Mouse (Mus musculus) left cerebral cortex, adult 6 months (tissue): ENCODE data around the gene Gm20661. TPM values are rescaled to one million over a fixed set of nuclear protein-coding genes. Genes with fewer than 3 reads are reported as not detected.

Experiments
- long read RNA-seq, 2 experiments: library from polyadenylated mRNA; unstranded; transcript quantifications; one replicate each; pipeline ENCODE4 v2.0.0; 2019 to 2020
- polyA plus RNA-seq: library from polyadenylated mRNA; unstranded; fragments of <200 nt; fragmentation: Nextera tagmentation; gene quantifications from 2 replicates; pipeline ENCODE4 v1.2.3, GENCODE M21; 2021

Gm20661 gene
- polyA plus RNA-seq: not detected in 2 replicates
- long read RNA-seq, experiment 1, partial matches to known transcripts: 0 of 1 reads
- long read RNA-seq, experiment 1, other reads (novel, unspliced or antisense): 1 of 1 reads
- long read RNA-seq, experiment 2: 0 reads

DNA sequence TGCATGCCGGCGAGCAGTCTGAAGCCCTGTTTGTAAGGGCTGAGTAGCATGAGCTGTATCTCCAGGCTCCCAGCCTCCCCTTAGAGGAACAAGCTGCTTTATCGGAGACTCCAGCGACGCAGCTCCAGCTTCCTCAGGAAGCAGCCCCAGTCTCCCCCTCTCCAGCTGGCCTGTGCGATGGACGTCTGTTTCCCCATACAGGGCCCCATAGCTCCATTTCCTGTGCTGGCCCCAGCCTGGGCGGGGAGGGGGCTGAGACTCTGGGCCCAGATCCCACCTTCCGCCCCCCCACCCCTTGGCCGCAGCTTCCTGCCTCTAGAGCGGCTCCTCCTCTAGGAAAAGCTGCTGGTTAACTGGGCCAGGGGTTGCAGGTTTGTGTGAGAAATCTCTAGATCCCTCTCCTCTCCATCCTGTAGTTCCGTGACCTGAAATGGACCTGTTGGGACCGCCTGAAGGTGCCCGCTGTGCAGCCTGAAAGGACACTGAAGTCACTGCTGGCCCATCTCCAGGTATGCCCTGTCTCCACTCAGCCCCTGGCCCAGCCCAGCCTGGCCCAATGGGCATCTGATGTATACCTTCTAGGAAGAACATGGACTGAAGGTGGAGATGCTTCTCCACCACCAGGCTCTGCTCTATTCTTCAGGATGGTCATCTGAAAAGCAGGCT is at the start of gene Gm20661:
Gene Gm20661, plus strand, starts transcription at position 378 of the 666 bp plus-strand sequence.

GRCm38 (mm10) chr9:107935374-107935773 is 47.5 kb upstream of the Gm20661 start, which contains the start of gene Camkv:
Gene Camkv, plus strand, starts transcription at chr9:107935674.

GRCm38 (mm10) chr9:107949922-107950235 is 33.0 kb upstream of the Gm20661 start, which contains the start of gene Traip:
Gene Traip, plus strand, starts transcription at chr9:107950136.

GRCm38 (mm10) chr9:107975399-107976386 is 7.2 kb upstream of the Gm20661 start, which contains the start of gene Uba7:
Gene Uba7, plus strand, starts transcription at chr9:107975505.

GRCm38 (mm10) chr9:107985131-107986119 is 2.6 kb downstream of the Gm20661 start, which contains the start of gene Inka1:
Gene Inka1, minus strand, starts transcription at chr9:107985879.

DNA sequence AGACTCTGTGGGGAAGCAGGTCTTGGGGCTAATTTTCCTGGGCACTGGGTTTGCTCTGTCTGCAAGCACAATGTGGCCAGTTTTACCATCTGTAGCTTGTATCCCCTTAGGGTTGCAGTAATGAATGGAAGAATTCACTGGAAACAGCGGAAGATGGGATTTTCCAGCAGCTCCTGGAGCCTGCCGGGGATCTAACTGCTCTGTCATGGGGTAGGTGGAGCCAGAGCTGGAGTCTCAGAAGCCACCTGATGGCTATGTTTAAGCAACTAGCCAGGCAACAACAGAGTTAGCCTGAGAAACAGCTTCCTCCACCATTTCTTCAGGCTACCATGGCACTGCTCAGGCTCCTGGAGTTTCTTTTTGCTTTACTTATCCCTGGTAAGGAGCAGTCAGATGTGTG is 9.3 kb downstream of the Gm20661 start, which contains the start of gene Cdhr4:
Gene Cdhr4, plus strand, starts transcription at position 301 of the 400 bp plus-strand sequence.

GRCm38 (mm10) chr9:107996049-107996448 is 13.2 kb downstream of the Gm20661 start, which contains the start of gene Gm20662:
Gene Gm20662, plus strand, starts transcription at chr9:107996349.

GRCm38 (mm10) chr9:108001922-108002770 is 19.3 kb downstream of the Gm20661 start, which contains the start of gene Ip6k1:
Gene Ip6k1, plus strand, starts transcription at chr9:108002501.

Other genes starting within 250 kb of the Gm20661 start
- gene Rbm5, start 212.1 kb upstream of the Gm20661 start, polyA plus RNA-seq: 33.3 and 36.9 TPM in 2 replicates
- gene Rbm6, start 109.8 kb upstream of the Gm20661 start, polyA plus RNA-seq: 16.6 and 21.4 TPM in 2 replicates
- 22.8 and 23.6 TPM in 2 replicates for gene Mon1a, start 94.9 kb upstream of the Gm20661 start, polyA plus RNA-seq
- 0.36 and 0.51 TPM in 2 replicates for gene Mst1r, start 76.2 kb upstream of the Gm20661 start, polyA plus RNA-seq
- not detected in 2 replicates for gene Actl11, start 54.6 kb upstream of the Gm20661 start, polyA plus RNA-seq
- 185 and 236 TPM in 2 replicates for gene Camkv, start 47.4 kb upstream of the Gm20661 start, polyA plus RNA-seq
- 2.8 and 3.7 TPM in 2 replicates for gene Traip, start 32.9 kb upstream of the Gm20661 start, polyA plus RNA-seq
- 2.5 and 2.9 TPM in 2 replicates for gene Uba7, start 7.6 kb upstream of the Gm20661 start, polyA plus RNA-seq
- 3.0 and 3.6 TPM in 2 replicates for gene Inka1, start 2.8 kb downstream of the Gm20661 start, polyA plus RNA-seq
- 1.6 and 2.5 TPM in 2 replicates for gene Cdhr4, start 9.4 kb downstream of the Gm20661 start, polyA plus RNA-seq
- 0.90 TPM in 1 of 2 replicates, not detected in the other for gene Gm20662, start 13.3 kb downstream of the Gm20661 start, polyA plus RNA-seq
- gene Ip6k1, start 19.4 kb downstream of the Gm20661 start, polyA plus RNA-seq: 25.2 and 60.2 TPM in 2 replicates
- gene Gmppb, start 66.2 kb downstream of the Gm20661 start, polyA plus RNA-seq: 18.1 and 40.5 TPM in 2 replicates
- 0.34 and 0.49 TPM in 2 replicates for gene Amigo3, start 70.1 kb downstream of the Gm20661 start, polyA plus RNA-seq
- not detected in 2 replicates for gene Mst1, start 97.4 kb downstream of the Gm20661 start, polyA plus RNA-seq
- 20.6 and 25.3 TPM in 2 replicates for gene Rnf123, start 100.3 kb downstream of the Gm20661 start, polyA plus RNA-seq
- gene Apeh, start 111.5 kb downstream of the Gm20661 start, polyA plus RNA-seq: 8.8 and 9.9 TPM in 2 replicates
- gene Bsn, start 207.3 kb downstream of the Gm20661 start, polyA plus RNA-seq: 19.1 and 28.0 TPM in 2 replicates